Mouse (Mus musculus) embryonic fibroblast, embryonic 13.5 days (primary cell): ENCODE data around the gene Fbxo48. TPM values are rescaled to one million over a fixed set of nuclear protein-coding genes. Genes with fewer than 3 reads are reported as not detected.

Source experiments
- H3K27ac ChIP-seq: 2 replicates; pipeline ENCODE4 v1.5.1; 2012; ENCODE audit warnings: low read length, control low read depth, inconsistent platforms; ENCODE audit not compliant: insufficient read depth
- H3K4me1 ChIP-seq: 2 replicates; pipeline ENCODE4 v1.6.1; 2011; ENCODE audit warnings: low read length; ENCODE audit not compliant: control insufficient read depth, insufficient read depth
- H3K4me3 ChIP-seq: 2 replicates; pipeline ENCODE4 v1.5.1; 2011; ENCODE audit warnings: mild to moderate bottlenecking, control low read depth, low read length; ENCODE audit not compliant: insufficient read depth
- CTCF ChIP-seq: IDR thresholded peaks from 2 replicates; pipeline ENCODE4 v1.5.1; 2011; ENCODE audit warnings: mild to moderate bottlenecking, control low read depth, low read length, moderate library complexity, borderline replicate concordance; ENCODE audit not compliant: insufficient read depth
- POLR2A ChIP-seq: IDR thresholded peaks from 2 replicates; pipeline ENCODE4 v1.6.1; 2011; ENCODE audit warnings: low read depth, mild to moderate bottlenecking, control low read depth, low read length, moderate library complexity
- polyA plus RNA-seq: library from polyadenylated mRNA; stranded (reverse); fragments of >200 nt; gene quantifications from 2 replicates; pipeline ENCODE4 v1.2.4, GENCODE M21; 2011; ENCODE audit warnings: low read depth; ENCODE audit not compliant: missing spikeins, insufficient read length

The Fbxo48 gene
- polyA plus RNA-seq, 1 experiment = 5.4 TPM

GRCm38 (mm10) chr11:16958520-16958919, 7.3 kb downstream of the Fbxo48 start:
- Histone ChIP-seq H3K4me1 (no peaks in the 10 kb centered on the region), H3K4me3 (no peak overlapping the region), H3K27ac (no peak overlapping the region)
- TF ChIP-seq CTCF (no peak), POLR2A (no peak)

- TF ChIP-seq CTCF (no peak), POLR2A (no peak)
- no peak overlapping the region for H3K4me3 ChIP-seq
- H3K27ac ChIP-seq = no peak overlapping the region
- H3K4me1 ChIP-seq = no peaks in the 10 kb centered on the region
Observed at GRCm38 (mm10) chr11:16967806-16968205, 16.6 kb downstream of the Fbxo48 start.

- no peak for TF ChIP-seq CTCF
- no peak for TF ChIP-seq POLR2A
- H3K27ac ChIP-seq = no peak overlapping the region
Observed at GRCm38 (mm10) chr11:16969650-16970049, 18.5 kb downstream of the Fbxo48 start.

GRCm38 (mm10) chr11:16972027-16972426, 20.9 kb downstream of the Fbxo48 start:
- no peak overlapping the region for H3K27ac ChIP-seq
- H3K4me3 ChIP-seq = no peak overlapping the region
- TF ChIP-seq CTCF (no peak), POLR2A (no peak)
- H3K4me1 ChIP-seq = no peaks in the 10 kb centered on the region

More at GRCm38 (mm10) chr11:16969650-16970049, 18.5 kb downstream of the Fbxo48 start:
- no peak overlapping the region for H3K4me3 ChIP-seq
- H3K4me1 ChIP-seq = no peaks in the 10 kb centered on the region

- Histone ChIP-seq H3K4me3 (no peak overlapping the region), H3K27ac (no peak overlapping the region), H3K4me1 (no peaks in the 10 kb centered on the region)
- TF ChIP-seq POLR2A (no peak), CTCF (no peak)
Observed at GRCm38 (mm10) chr11:16973086-16973485, 21.9 kb downstream of the Fbxo48 start.

- no peak overlapping the region for H3K27ac ChIP-seq
- TF ChIP-seq CTCF = no peak
- TF ChIP-seq POLR2A = no peak
- H3K4me1 ChIP-seq = no peaks in the 10 kb centered on the region
- no peak overlapping the region for H3K4me3 ChIP-seq
Observed at GRCm38 (mm10) chr11:16976937-16977336, 25.8 kb downstream of the Fbxo48 start.

- no peaks in the 10 kb centered on the region for H3K4me1 ChIP-seq
- no peak for TF ChIP-seq POLR2A
- TF ChIP-seq CTCF = no peak
- no peak overlapping the region for H3K4me3 ChIP-seq
- no peak overlapping the region for H3K27ac ChIP-seq
Observed at GRCm38 (mm10) chr11:16977611-16978010, 26.4 kb downstream of the Fbxo48 start.

- H3K4me1 ChIP-seq = no peaks in the 10 kb centered on the region
Observed at GRCm38 (mm10) chr11:16978161-16978707, 27.1 kb downstream of the Fbxo48 start.

GRCm38 (mm10) chr11:16986550-16987187, 35.5 kb downstream of the Fbxo48 start:
- Histone ChIP-seq H3K4me3 (no peak overlapping the region), H3K27ac (no peak overlapping the region), H3K4me1 (no peaks in the 10 kb centered on the region)
- TF ChIP-seq POLR2A (no peak), CTCF (no peak)

More at GRCm38 (mm10) chr11:16978161-16978707, 27.1 kb downstream of the Fbxo48 start:
- Histone ChIP-seq H3K4me3 (no peak overlapping the region), H3K27ac (no peak overlapping the region)
- TF ChIP-seq CTCF = no peak
- TF ChIP-seq POLR2A = no peak

- no peak overlapping the region for H3K4me3 ChIP-seq
- TF ChIP-seq CTCF = no peak
- TF ChIP-seq POLR2A = no peak
- H3K4me1 ChIP-seq = no peaks in the 10 kb centered on the region
- no peak overlapping the region for H3K27ac ChIP-seq
Observed at GRCm38 (mm10) chr11:16987745-16988328, 36.7 kb downstream of the Fbxo48 start.
